Mouse (Mus musculus) neural tube, embryonic 11.5 days (tissue): ENCODE measurements around the gene Mid1. TPM values are rescaled to one million over a fixed set of nuclear protein-coding genes. Genes with fewer than 3 reads are reported as not detected.
"Not testable (repeated sequence)": the region's sequence is repeated elsewhere in the genome, so short reads cannot be mapped to it uniquely, and the experiment has no call there.

Source experiments
- ATAC-seq: fragments of 200-750 bp; cut with Nextera tagmentation; 2 replicates; pipeline ENCODE4 v1.8.0; 2017; ENCODE audit warnings: moderate number of reproducible peaks, mild to moderate bottlenecking, moderate TSS enrichment, moderate library complexity; ENCODE audit not compliant: insufficient read depth, low FRiP score, low TSS enrichment
- DNase-seq: peaks from one replicate; pipeline ENCODE4 v3.0.0-alpha.2; 2015; ENCODE audit warnings: low spot score
- H3K27ac ChIP-seq: fragments of 300-500 bp; sonication (generic); 2 replicates; pipeline ENCODE4 v1.5.1; 2014; ENCODE audit warnings: low read depth, mild to moderate bottlenecking, low read length
- H3K27me3 ChIP-seq: fragments of 300-500 bp; sonication (generic); 2 replicates; pipeline ENCODE4 v1.6.1; 2014; ENCODE audit warnings: mild to moderate bottlenecking, low read length, mixed read lengths; ENCODE audit not compliant: control insufficient read depth, insufficient read depth
- H3K36me3 ChIP-seq: fragments of 300-500 bp; sonication (generic); 2 replicates; pipeline ENCODE4 v1.6.1; 2014; ENCODE audit warnings: mild to moderate bottlenecking, low read length, moderate library complexity, mixed read lengths; ENCODE audit not compliant: control insufficient read depth, insufficient read depth
- H3K4me1 ChIP-seq: fragments of 300-500 bp; sonication (generic); 2 replicates; pipeline ENCODE4 v1.6.1; 2014; ENCODE audit warnings: low read length, mixed read lengths; ENCODE audit not compliant: control insufficient read depth, insufficient read depth
- H3K4me2 ChIP-seq: fragments of 300-500 bp; sonication (generic); 2 replicates; pipeline ENCODE4 v1.6.1; 2014; ENCODE audit warnings: low read depth, mild to moderate bottlenecking, moderate library complexity
- H3K4me3 ChIP-seq: fragments of 300-500 bp; sonication (generic); 2 replicates; pipeline ENCODE4 v1.5.1; 2014; ENCODE audit warnings: low read depth, low read length
- H3K9ac ChIP-seq: fragments of 300-500 bp; sonication (generic); 2 replicates; pipeline ENCODE4 v1.6.1; 2014; ENCODE audit warnings: mild to moderate bottlenecking, low read length
- H3K9me3 ChIP-seq: fragments of 300-500 bp; sonication (generic); 2 replicates; pipeline ENCODE4 v1.6.1; 2016; ENCODE audit warnings: low read length; ENCODE audit not compliant: control insufficient read depth
- WGBS: fragments of 180-500 bp; shearing (Covaris S2); extraction: QIAGEN DNeasy Blood & Tissue Kit; methylation state at CpG from one replicate; pipeline ENCODE4 v1.1.7; 2014; 5-methylcytosine and 5-hydroxymethylcytosine counted together
- polyA plus RNA-seq: library from polyadenylated mRNA; unstranded; fragments of >200 nt; fragmentation: Nextera tagmentation; extraction: Ambion mirVana; gene quantifications from 2 replicates; pipeline ENCODE4 v1.2.1, GENCODE M21; 2014

The Mid1 gene
- polyA plus RNA-seq, 1 experiment from 2014 or later: 9.9 TPM

DNA sequence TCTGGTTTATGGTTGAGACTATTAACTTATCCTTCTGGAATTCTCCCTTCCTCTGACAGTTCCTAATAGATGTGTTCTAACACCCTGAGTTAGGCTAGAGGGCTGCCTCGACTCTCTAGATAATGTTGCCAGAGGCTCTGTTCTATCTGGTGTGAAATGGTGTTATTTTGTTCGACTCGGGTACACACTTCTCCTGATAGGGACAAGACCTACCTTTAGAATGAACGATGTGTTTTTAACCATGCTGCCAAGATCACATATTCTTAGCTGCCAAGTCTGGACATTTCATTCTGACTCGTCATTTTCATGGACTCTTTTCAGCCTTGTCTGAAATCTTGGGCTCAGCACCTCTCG, 295.2 kb downstream of the Mid1 start:
- peaks cover 17% of the 10 kb centered on the region for H3K36me3 ChIP-seq

DNA sequence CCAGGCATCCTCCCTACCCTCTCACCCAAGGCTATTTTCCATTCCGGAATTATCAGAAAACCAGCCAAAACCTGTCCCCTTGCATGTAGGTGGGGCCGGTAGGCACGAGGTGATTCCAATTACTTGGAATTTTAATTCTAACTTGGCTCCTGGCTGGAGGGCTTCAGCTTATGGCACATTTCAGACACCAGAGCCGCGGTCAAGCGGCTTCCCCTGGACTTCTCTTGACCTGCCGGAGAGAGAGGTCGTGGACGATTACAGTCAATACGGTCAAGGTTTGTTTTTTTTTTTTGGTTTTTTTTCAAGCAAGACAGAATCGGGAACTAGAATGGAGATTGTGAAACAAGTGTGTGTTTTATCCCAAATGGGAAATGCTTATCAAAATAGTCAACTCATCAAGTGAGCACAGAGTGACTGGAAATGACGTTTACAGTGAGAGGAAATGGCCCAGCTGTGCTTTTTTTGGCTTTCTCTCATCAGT, 295.9 kb downstream of the Mid1 start:
- no peak overlapping the region for H3K4me2 ChIP-seq
- 86% methylated on average over 12 of the region's 12 CpGs for WGBS
- no peak overlapping the region for H3K9ac ChIP-seq
- no peak for DNase-seq
- no peak for ATAC-seq
- H3K27ac ChIP-seq: no peak overlapping the region
- H3K4me1 ChIP-seq: no peaks in the 10 kb centered on the region
- H3K4me3 ChIP-seq: no peak overlapping the region
- H3K36me3 ChIP-seq: peaks cover 19% of the 10 kb centered on the region
- H3K9me3 ChIP-seq: peaks cover 31% of the 10 kb centered on the region
- H3K27me3 ChIP-seq: no peaks in the 10 kb centered on the region

More for the DNA sequence above, 295.2 kb downstream of the Mid1 start:
- not testable (repeated sequence) for H3K27ac ChIP-seq, H3K9ac ChIP-seq, H3K4me2 ChIP-seq, H3K4me3 ChIP-seq, H3K27me3 ChIP-seq, H3K4me1 ChIP-seq, DNase-seq, ATAC-seq
- WGBS: 87% methylated on average over 6 of the region's 6 CpGs
- peaks cover 33% of the 10 kb centered on the region; the same call in 1 of the 2 replicates for H3K9me3 ChIP-seq

DNA sequence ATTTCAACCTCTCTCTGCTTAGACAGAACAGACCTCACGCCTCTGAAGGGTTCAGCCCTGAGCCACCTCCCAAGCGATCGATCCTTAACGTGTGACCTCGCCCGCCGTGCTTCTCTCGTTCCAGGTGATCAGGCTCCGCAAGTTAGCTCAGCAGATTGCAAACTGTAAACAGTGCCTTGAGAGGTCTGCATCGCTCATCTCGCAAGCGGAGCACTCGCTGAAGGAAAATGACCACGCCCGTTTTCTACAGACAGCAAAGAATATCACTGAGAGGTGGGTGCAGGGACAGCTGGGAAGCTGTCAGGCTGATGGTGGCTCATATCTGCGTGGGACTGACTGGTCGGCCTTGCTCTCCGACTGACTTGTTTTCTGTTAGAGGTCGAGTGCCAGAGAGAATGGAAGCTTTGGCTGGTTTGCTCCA, 296.8 kb downstream of the Mid1 start:
- H3K4me2 ChIP-seq, DNase-seq, ATAC-seq, H3K4me3 ChIP-seq, H3K4me1 ChIP-seq, H3K27me3 ChIP-seq, H3K9ac ChIP-seq, H3K27ac ChIP-seq: not testable (repeated sequence)
- H3K36me3 ChIP-seq: peaks cover 24% of the 10 kb centered on the region
- 89% methylated on average over 19 of the region's 19 CpGs for WGBS
- H3K9me3 ChIP-seq: peaks cover 36% of the 10 kb centered on the region

DNA sequence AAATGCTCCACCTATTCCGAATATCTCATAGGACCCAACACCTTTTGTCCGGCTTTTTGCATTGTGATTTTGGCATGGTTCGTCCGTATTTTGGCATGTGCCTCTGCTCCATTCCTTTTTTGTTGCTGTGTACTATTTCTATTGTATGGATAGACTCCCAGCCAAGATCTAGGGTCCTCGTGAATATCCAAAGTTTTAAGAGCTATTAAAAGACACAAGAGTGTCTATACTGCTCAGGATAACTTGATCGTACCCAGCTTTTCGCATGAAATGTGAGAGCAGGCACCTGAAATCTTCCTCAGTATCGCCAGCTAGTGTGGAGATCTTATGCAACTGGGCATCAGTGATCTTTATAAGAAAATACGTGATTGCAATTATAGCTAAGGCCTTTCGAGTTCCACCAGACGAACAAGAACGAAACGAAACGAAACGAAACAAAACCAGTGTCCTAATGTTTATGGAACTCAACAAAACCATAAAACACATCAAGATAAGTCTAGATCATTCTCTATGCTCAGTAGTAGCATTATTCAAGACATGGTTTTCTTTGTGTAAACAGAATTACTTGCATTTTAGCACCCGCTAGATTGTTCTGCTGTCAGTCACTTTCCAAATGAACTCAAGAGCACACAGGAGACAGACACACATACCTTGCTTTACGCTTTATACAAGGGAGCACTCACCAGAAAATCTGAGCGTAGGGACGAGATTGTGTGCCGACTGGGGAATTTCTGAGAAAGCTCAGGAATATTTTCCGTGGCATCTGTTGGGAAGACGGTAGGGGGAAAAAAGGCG, 297.8 kb downstream of the Mid1 start:
- not testable (repeated sequence) for DNase-seq, H3K4me3 ChIP-seq, H3K9ac ChIP-seq, H3K27me3 ChIP-seq, H3K4me2 ChIP-seq, ATAC-seq, H3K4me1 ChIP-seq, H3K27ac ChIP-seq
- 93% methylated on average over 23 of the region's 23 CpGs for WGBS
- Histone ChIP-seq H3K36me3 (peaks cover 25% of the 10 kb centered on the region), H3K9me3 (peaks cover 38% of the 10 kb centered on the region)

DNA sequence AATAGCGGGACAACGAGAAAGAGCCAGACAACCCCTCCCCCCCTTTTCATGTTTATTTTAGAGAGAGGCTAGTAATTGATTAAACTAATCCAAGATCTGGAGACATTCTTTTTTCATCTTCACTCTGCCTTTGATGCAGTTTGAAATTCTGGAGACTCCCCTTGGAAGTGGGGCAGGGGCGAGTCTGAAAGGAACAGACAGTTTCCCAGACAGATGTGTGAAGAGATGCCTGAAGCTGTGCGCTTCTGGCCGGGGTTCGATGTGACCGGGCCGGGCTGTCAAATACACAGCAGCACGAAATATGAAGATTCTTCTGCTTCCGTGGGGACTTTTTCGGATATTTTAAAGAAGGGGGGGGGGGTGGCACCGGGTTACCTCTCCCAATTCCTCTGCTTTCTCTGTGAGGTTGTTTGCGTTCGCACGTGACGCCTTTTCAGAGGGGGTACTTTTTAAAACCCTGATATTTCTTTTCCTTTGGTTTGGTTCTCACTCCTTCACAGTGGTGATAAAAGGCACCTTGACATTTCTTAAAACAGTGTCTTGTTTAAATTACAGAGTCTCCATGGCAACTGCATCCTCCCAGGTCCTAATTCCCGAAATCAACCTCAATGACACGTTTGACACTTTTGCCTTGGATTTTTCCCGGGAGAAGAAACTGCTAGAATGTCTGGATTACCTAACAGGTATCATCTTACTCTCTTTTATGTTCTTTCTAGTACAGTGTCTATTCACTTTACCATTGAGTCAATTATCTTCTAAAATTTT, 298.6 kb downstream of the Mid1 start:
- not testable (repeated sequence) for H3K9ac ChIP-seq, H3K27ac ChIP-seq, H3K4me2 ChIP-seq, H3K4me3 ChIP-seq, ATAC-seq, DNase-seq, H3K27me3 ChIP-seq, H3K4me1 ChIP-seq
- Histone ChIP-seq H3K9me3 (peaks cover 36% of the 10 kb centered on the region), H3K36me3 (peaks cover 28% of the 10 kb centered on the region)
- WGBS: 90% methylated on average over 19 of the region's 19 CpGs

DNA sequence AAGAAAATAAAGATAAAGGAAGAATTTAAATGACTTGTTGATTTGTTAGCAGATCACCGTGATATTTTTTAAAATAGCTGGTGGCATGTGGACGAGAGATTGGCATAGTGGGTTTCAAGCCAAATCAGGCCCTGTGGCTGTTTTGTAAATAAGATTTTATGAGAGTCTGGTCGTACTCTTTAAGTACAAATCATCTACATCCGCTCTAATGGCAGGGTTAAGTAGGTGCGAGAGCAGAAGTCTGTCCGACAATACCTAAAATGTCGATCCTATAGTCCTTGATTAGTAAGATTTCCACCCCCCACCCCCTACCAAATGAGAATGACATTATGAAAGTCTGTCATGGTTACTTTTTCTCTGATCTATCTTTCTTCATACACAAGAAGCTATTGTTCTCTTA, 299.3 kb downstream of the Mid1 start:
- not testable (repeated sequence) for H3K27ac ChIP-seq, H3K27me3 ChIP-seq, ATAC-seq, DNase-seq, H3K9ac ChIP-seq, H3K4me1 ChIP-seq, H3K4me2 ChIP-seq, H3K4me3 ChIP-seq
- peaks cover 43% of the 10 kb centered on the region for H3K9me3 ChIP-seq
- peaks cover 36% of the 10 kb centered on the region for H3K36me3 ChIP-seq
- WGBS: 93% methylated on average over 7 of the region's 7 CpGs

DNA sequence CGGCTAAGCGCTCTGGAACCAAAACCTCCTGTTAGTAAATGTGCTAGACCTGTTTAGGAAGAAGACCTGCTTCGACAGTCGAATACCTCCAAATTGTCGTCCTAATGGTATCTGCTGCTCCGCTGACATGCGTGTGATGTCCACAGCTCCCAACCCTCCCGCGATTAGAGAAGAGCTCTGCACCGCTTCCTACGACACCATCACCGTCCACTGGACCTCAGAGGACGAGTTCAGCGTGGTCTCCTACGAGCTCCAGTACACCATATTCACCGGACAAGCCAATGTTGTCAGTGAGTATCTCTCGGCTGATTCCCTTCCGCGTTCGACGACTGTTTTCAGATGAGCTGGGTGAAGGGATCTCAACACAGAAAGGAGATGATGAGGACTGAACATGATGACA, 299.9 kb downstream of the Mid1 start:
- not testable (repeated sequence) for H3K4me2 ChIP-seq, H3K27ac ChIP-seq, H3K9ac ChIP-seq, ATAC-seq, H3K4me1 ChIP-seq, DNase-seq, H3K4me3 ChIP-seq, H3K27me3 ChIP-seq
- peaks cover 41% of the 10 kb centered on the region for H3K9me3 ChIP-seq
- 93% methylated on average over 21 of the region's 21 CpGs for WGBS
- peaks cover 39% of the 10 kb centered on the region for H3K36me3 ChIP-seq

DNA sequence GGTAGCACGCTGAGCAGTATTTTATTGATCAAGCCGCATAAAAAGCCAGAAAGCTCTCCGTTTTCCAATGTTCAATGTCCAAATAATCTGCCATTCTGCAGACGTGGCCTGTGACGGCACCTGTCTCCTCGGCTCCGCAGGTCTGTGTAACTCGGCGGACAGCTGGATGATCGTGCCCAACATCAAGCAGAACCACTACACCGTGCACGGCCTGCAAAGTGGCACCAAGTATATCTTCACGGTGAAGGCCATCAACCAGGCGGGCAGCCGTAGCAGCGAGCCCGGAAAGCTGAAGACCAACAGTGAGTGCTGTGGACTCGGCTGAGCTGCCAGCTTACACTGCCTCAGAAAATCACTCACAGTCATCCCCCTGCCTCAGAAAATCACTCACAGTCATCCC, 300.8 kb downstream of the Mid1 start:
- ATAC-seq: peak; percentile 20
- not testable (repeated sequence) for H3K27me3 ChIP-seq, H3K27ac ChIP-seq, DNase-seq, H3K4me1 ChIP-seq, H3K4me3 ChIP-seq, H3K9ac ChIP-seq, H3K4me2 ChIP-seq
- WGBS: 84% methylated on average over 18 of the region's 18 CpGs
- H3K9me3 ChIP-seq: peaks cover 47% of the 10 kb centered on the region
- H3K36me3 ChIP-seq: peaks cover 46% of the 10 kb centered on the region
